Mouse (Mus musculus) limb, embryonic 12.5 days (tissue): Measurements from ENCODE around the gene Tubg1. TPM values are rescaled to one million over a fixed set of nuclear protein-coding genes. Genes with fewer than 3 reads are reported as not detected.

ENCODE experiments used
- ATAC-seq: fragments of 200-750 bp; cut with Nextera tagmentation; 2 replicates; pipeline ENCODE4 v1.8.0; 2017; ENCODE audit warnings: low read depth, moderate TSS enrichment; ENCODE audit not compliant: insufficient number of reproducible peaks, insufficient read depth, low FRiP score, low TSS enrichment
- H3K27ac ChIP-seq: fragments of 300-500 bp; sonication (generic); 2 replicates; pipeline ENCODE4 v1.5.1; 2016; ENCODE audit warnings: mild to moderate bottlenecking, moderate library complexity
- H3K27me3 ChIP-seq: fragments of 300-500 bp; sonication (generic); 2 replicates; pipeline ENCODE4 v1.6.1; 2016; ENCODE audit warnings: mild to moderate bottlenecking, moderate library complexity
- H3K36me3 ChIP-seq: fragments of 300-500 bp; sonication (generic); 2 replicates; pipeline ENCODE4 v1.6.1; 2016; ENCODE audit warnings: mild to moderate bottlenecking, moderate library complexity
- H3K4me1 ChIP-seq: fragments of 300-500 bp; sonication (generic); replicated peaks from 2 replicates; pipeline ENCODE4 v1.6.1; 2016
- H3K4me2 ChIP-seq: fragments of 300-500 bp; sonication (generic); 2 replicates; pipeline ENCODE4 v1.6.1; 2016; ENCODE audit warnings: mild to moderate bottlenecking, moderate library complexity
- H3K4me3 ChIP-seq: fragments of 300-500 bp; sonication (generic); replicated peaks from 2 replicates; pipeline ENCODE4 v1.5.1; 2016; ENCODE audit warnings: mild to moderate bottlenecking
- H3K9ac ChIP-seq: fragments of 300-500 bp; sonication (generic); replicated peaks from 2 replicates; pipeline ENCODE4 v1.6.1; 2016; ENCODE audit warnings: mild to moderate bottlenecking, moderate library complexity
- H3K9me3 ChIP-seq: fragments of 300-500 bp; sonication (generic); 2 replicates; pipeline ENCODE4 v1.6.1; 2016; ENCODE audit warnings: mild to moderate bottlenecking, moderate library complexity
- WGBS: fragments of 180-500 bp; shearing (Covaris S2); methylation state at CpG from one replicate; pipeline ENCODE4 v1.1.7; 2016; 5-methylcytosine and 5-hydroxymethylcytosine counted together
- polyA plus RNA-seq: library from polyadenylated mRNA; unstranded; fragments of >200 nt; fragmentation: Nextera tagmentation; extraction: Ambion mirVana; gene quantifications from 2 replicates; pipeline ENCODE4 v1.2.1, GENCODE M21; 2016

Tubg1 gene
- polyA plus RNA-seq, 1 experiment from 2014 or later, result 90.7 TPM

DNA sequence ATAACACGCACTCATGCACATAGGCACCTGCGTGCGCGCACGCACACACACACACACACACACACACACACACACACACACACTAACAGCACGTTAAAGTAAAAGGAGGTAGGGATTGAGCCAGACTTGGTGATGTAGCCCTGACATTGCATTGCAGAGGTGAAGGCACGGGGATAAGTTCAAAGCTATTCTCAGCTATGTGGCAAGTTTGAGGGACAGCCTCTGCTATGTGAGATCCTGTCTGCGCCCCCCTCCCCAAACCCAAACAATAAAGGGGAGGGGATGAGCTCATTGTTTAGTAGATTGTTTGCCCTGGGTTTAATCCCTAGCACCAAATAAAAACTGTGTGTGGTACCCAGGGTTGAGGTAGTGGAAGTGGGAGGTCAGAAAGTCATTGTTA is 21.4 kb downstream of the Tubg1 start:
- H3K9me3 ChIP-seq, result no peaks in the 10 kb centered on the region
- H3K36me3 ChIP-seq, result no peaks in the 10 kb centered on the region
- peaks cover 20% of the 10 kb centered on the region for H3K4me1 ChIP-seq
- peaks cover 26% of the 10 kb centered on the region for H3K27me3 ChIP-seq
- H3K27ac ChIP-seq, result peak overlapping the region; percentile 82; the same call in 1 of the 2 replicates
- H3K4me2 ChIP-seq, result peak overlapping the region; percentile 52; the same call in 1 of the 2 replicates
- WGBS, result 77% methylated on average over 8 of the region's 8 CpGs
- H3K9ac ChIP-seq, result no peak overlapping the region
- no peak for ATAC-seq
- H3K4me3 ChIP-seq, result no peak overlapping the region

DNA sequence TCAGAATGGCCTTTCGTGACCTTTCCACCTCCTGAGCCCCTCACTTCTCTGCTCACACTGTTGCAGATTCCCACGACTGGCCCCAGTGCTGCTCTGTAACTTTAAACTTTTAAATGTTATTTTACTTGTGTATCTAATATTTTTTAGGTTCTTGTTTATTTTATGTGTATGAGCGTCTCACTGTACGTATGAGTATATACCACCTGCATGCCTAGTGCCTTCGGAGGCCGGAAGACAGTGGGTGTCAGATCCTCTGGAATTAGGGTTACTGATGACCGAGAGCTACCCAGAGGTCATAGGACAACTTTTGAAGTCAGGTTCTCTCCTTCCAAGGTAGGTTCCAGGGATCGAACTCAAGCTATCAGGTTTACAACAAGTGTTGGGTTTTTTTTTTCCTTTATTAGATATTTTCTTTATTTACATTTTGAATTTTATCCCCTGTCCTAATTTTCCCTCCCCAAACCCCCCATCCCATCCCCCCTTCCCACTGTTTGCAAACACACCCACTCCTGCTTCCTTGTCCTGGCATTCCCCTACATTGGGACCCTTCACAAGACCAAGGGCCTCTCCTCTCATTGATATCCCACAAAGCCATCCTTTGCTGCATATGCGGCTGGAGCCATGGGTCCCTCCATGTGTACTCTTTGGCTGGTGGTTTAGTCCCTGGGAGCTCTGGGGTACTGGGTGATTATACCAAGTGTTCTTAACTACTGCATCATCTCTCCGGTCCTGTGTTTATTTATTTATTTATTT is 22.7 kb downstream of the Tubg1 start:
- no peak overlapping the region for H3K9ac ChIP-seq
- H3K36me3 ChIP-seq, result no peaks in the 10 kb centered on the region
- H3K27ac ChIP-seq, result no peak overlapping the region
- peaks cover 26% of the 10 kb centered on the region for H3K27me3 ChIP-seq
- H3K4me3 ChIP-seq, result no peak overlapping the region
- no peak for ATAC-seq
- no peak overlapping the region for H3K4me2 ChIP-seq
- 82% methylated on average over 10 of the region's 10 CpGs for WGBS
- no peaks in the 10 kb centered on the region for H3K9me3 ChIP-seq
- H3K4me1 ChIP-seq, result peaks cover 22% of the 10 kb centered on the region

DNA sequence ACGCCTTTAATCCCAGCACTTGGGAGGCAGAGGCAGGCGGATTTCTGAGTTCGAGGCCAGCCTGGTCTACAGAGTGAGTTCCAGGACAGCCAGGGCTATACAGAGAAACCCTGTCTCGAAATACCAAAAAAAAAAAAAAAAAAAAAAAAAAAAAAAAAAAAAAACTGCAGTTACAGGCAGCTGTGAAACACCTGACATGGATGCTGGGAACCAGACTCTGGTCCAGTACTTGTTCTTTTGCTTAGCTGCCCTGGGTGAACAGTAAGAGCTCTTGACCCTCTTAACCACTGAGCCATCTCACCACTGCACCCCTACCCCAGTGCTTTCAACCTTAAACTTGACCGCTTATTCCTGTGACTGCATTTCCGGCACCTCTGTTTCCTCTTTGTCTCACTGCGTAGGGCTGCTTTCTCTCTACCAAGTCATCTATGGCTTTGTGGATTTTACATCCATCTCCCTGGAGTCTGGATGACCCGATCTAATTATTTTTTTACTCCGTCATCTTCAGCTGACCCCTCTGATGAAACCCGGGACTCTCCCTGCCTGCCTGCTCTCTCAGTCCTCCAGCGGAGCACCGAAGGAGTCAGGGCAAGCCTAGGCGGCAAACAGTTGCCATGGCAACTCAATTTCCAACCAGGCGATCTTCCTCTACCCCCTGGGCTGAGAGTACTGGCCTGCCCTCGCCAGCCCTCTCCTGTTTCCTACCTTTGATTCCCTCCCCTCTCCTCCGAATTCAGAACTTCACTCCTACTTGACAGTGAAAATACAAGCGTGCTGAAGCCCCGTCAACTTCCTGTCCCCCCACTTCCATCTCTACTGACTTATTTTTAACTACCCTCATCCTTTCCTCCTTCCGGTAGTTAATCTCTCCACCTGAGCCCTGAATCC is 23.8 kb downstream of the Tubg1 start:
- peaks cover 23% of the 10 kb centered on the region for H3K27me3 ChIP-seq
- peak; percentile 49; the same call in 1 of the 2 replicates for ATAC-seq
- no peaks in the 10 kb centered on the region for H3K9me3 ChIP-seq
- WGBS, result 22% methylated on average over 19 of the region's 19 CpGs
- H3K4me2 ChIP-seq, result peak overlapping the region; percentile 56
- peak overlapping the region; percentile 28 for H3K4me3 ChIP-seq
- no peak overlapping the region for H3K27ac ChIP-seq
- H3K9ac ChIP-seq, result no peak overlapping the region; the same call in 1 of the 2 replicates
- H3K4me1 ChIP-seq, result peaks cover 25% of the 10 kb centered on the region
- H3K36me3 ChIP-seq, result no peaks in the 10 kb centered on the region

DNA sequence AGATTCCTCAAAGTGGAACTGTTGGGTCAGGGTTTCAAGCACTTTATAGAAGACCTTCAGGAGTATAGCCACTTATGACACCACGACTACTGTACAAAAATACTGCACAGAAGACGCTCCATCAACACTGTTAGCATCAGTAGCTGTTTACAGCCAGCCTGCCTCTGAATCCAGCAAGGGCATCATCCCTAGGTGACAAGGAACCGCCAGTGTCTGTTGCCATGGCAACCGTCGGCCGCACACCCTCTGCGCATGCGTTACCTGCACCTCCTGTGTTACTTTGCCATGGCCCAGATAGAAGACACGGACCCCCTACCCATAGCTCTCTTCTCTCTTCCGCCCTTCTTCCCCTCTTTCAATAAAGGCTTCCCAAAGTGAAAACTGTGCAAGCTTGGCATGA is 26.6 kb downstream of the Tubg1 start:
- no peak overlapping the region for H3K27ac ChIP-seq
- H3K9me3 ChIP-seq, result no peaks in the 10 kb centered on the region
- ATAC-seq, result no peak
- no peak overlapping the region for H3K4me2 ChIP-seq
- H3K36me3 ChIP-seq, result no peaks in the 10 kb centered on the region
- H3K27me3 ChIP-seq, result peaks cover under 1% of the 10 kb centered on the region; the same call in 1 of the 2 replicates
- H3K4me1 ChIP-seq, result peaks cover 23% of the 10 kb centered on the region
- H3K9ac ChIP-seq, result no peak overlapping the region
- no peak overlapping the region for H3K4me3 ChIP-seq
- 28% methylated on average over 10 of the region's 10 CpGs for WGBS

DNA sequence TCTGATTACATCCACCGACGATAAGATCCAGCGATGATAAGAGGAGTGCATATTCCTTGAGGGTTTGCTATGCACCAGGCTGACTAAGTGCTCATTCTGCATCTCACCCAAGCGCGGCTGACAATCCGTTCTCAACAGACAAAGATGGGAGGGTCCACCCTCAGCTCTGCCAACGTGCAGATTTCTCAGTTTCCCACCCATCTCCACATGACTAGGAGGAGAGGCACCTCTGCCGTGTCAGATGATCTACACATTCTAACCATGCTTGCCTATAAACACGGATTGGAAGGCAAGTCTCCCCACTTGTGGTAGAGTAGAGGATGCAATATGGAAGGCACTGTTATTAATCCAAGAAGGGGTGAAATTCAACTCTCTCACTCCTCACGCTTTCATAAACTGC is 29.0 kb downstream of the Tubg1 start:
- Histone ChIP-seq H3K4me3 (no peak overlapping the region), H3K27ac (peak overlapping the region; percentile 83), H3K4me2 (0 out of 2 replicates have a peak overlapping the region, but pooled peaks have one; percentile 1), H3K9ac (no peak overlapping the region), H3K4me1 (peaks cover 21% of the 10 kb centered on the region), H3K27me3 (no peaks in the 10 kb centered on the region), H3K9me3 (no peaks in the 10 kb centered on the region), H3K36me3 (no peaks in the 10 kb centered on the region)
- 65% methylated on average over 10 of the region's 10 CpGs for WGBS
- no peak for ATAC-seq

DNA sequence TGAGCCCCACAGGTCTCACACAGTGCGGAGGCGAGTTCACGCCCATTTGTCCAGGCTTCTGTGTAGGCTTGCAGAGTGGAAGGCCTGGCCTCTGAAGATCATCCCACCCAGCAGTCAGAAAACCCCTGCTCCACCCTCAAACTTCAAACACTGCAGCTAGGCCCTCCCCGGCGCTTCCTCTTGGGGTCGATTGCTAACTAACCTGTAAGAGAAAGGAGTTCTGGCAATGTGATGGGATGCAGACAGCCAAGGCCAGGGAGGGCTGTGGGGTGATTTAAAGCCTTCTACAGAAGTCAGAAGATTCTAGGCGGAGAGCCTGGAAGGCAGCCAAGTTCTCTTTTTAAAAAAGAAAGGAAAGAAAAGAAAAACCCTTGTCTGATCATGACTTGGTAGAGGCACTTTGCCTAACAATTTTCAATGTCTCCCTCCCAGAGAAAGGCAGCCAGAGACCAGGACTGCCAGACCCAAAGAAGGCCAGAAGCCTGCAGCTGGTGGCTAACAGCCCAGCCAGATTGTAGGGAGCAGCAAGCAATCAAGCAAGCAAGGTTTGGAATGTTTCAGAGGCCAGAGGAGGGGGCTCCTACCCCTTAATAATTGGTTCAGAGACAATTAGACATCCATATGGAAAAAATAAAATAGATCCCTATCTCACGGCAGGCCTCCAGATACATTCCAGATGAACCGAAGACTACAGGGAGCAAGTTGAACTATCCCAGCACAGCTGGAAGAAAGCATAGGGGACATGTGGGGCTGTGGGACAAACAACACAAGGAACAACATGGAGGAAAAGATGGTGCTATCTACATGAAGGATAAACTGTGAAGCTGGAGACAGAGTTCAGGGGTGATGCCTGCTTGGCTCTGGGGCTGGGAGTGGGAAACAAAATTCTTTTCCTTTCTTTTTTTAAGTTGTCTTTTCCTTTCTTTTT is 29.7 kb downstream of the Tubg1 start:
- H3K27me3 ChIP-seq, result no peaks in the 10 kb centered on the region
- H3K27ac ChIP-seq, result peak overlapping the region; percentile 83
- H3K9me3 ChIP-seq, result no peaks in the 10 kb centered on the region
- no peak for ATAC-seq
- no peaks in the 10 kb centered on the region for H3K36me3 ChIP-seq
- H3K4me2 ChIP-seq, result peak overlapping the region; percentile 1; the same call in 1 of the 2 replicates
- H3K9ac ChIP-seq, result no peak overlapping the region; the same call in 1 of the 2 replicates
- no peak overlapping the region for H3K4me3 ChIP-seq
- H3K4me1 ChIP-seq, result peaks cover 19% of the 10 kb centered on the region
- WGBS, result 12% methylated on average over 9 of the region's 9 CpGs

DNA sequence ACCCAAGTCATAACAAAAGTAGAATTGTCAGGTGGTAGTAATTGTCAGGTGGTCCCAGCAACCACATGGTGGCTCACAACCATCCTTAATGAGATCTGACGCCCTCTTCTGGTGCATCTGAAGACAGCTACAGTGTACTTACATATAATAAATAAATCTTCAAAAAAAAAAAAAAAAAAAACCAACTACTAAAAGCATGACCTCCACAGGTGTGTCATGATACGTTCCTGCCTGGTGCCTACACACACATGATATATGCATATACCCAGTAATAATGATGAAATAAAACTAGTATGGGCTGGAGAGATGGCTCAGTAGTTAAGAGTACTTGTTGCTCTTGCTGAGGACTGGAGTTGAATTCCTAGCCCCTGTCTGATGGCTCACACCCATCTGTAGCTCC is 31.3 kb downstream of the Tubg1 start:
- H3K4me2 ChIP-seq, result no peak overlapping the region
- no peak for ATAC-seq
- 55% methylated on average over 2 of the region's 2 CpGs for WGBS

DNA sequence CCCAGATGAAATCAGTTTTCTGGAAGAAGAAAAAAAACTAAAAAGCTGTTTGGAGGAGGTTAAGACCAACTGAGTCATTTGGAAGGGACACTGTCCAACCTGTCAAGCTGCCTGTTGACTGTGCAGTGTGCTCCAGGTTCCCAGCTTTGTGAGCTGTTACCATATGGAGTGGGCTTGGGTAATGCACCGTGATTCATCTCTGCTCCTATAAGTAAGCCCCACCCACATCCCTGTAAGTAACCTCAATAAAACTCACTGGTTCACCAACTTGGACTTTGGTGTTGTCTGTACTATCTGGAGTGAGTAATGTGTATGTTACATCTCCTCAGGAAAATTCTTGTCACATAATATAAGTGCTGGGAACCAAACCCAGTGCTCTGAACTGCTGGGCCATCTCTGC is 33.1 kb downstream of the Tubg1 start:
- WGBS, result 77% methylated on average over 1 of the region's 1 CpGs
- ATAC-seq, result no peak
- Histone ChIP-seq H3K9ac (no peak overlapping the region), H3K4me1 (peaks cover 30% of the 10 kb centered on the region), H3K27ac (no peak overlapping the region), H3K4me3 (no peak overlapping the region), H3K9me3 (no peaks in the 10 kb centered on the region), H3K36me3 (no peaks in the 10 kb centered on the region), H3K27me3 (peaks cover 13% of the 10 kb centered on the region; the same call in 1 of the 2 replicates), H3K4me2 (no peak overlapping the region)

More for the DNA sequence above, 31.3 kb downstream of the Tubg1 start:
- no peaks in the 10 kb centered on the region for H3K36me3 ChIP-seq
- H3K4me3 ChIP-seq, result no peak overlapping the region
- no peak overlapping the region for H3K27ac ChIP-seq
- no peak overlapping the region for H3K9ac ChIP-seq
- H3K4me1 ChIP-seq, result peaks cover 27% of the 10 kb centered on the region
- peaks cover 6% of the 10 kb centered on the region; the same call in 1 of the 2 replicates for H3K27me3 ChIP-seq
- no peaks in the 10 kb centered on the region for H3K9me3 ChIP-seq

DNA sequence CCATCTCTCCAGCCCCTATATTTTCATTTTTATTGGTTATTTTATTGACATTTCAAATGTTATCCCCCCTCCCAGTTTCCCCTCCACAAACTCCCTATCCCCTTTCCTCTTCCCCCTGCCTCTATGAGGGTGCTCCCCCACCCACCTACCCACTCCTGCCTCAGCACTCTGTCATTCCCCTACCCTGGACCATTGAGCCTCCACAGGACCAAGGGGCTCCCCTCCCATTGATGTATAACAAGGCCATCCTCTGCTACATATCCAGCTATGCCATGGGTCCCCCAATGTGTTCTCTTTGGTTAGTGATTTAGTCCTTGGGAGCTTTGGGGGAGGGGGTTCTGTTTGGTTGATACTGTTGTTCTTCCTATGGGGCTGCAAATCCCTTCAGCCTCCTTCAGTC is 34.9 kb downstream of the Tubg1 start:
- Histone ChIP-seq H3K27ac (no peak overlapping the region), H3K9ac (no peak overlapping the region), H3K9me3 (no peaks in the 10 kb centered on the region), H3K27me3 (peaks cover 13% of the 10 kb centered on the region; the same call in 1 of the 2 replicates), H3K4me3 (no peak overlapping the region), H3K4me2 (no peak overlapping the region), H3K36me3 (no peaks in the 10 kb centered on the region), H3K4me1 (peaks cover 16% of the 10 kb centered on the region)
- no peak for ATAC-seq

DNA sequence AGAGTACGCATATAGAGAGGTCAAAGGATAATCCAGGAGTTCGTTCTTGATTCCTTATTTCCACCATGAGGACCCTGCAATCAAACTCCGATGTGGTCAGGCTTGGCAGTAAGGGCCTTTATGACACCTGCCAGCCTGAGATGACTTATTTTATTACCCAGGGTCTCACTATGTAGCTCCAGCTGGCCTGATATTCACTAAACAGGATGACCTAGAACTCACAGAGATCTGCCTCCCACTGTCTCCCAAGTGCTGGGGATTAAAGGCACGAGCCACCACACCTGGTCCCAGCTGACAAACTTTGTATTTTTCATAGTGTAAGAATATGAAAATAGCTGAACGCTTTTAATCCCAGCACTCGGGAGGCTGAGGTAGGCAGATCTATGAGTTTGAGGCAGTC is 35.4 kb downstream of the Tubg1 start:
- peak overlapping the region; percentile 73; the same call in 1 of the 2 replicates for H3K4me2 ChIP-seq
- 67% methylated on average over 6 of the region's 6 CpGs for WGBS
- H3K36me3 ChIP-seq, result no peaks in the 10 kb centered on the region
- H3K9me3 ChIP-seq, result no peaks in the 10 kb centered on the region
- H3K4me1 ChIP-seq, result peaks cover 14% of the 10 kb centered on the region
- peak overlapping the region; percentile 44; the same call in 1 of the 2 replicates for H3K4me3 ChIP-seq
- H3K27ac ChIP-seq, result no peak overlapping the region
- peaks cover 13% of the 10 kb centered on the region; the same call in 1 of the 2 replicates for H3K27me3 ChIP-seq
- ATAC-seq, result no peak
- no peak overlapping the region for H3K9ac ChIP-seq
